Mouse (Mus musculus): Measurements from ENCODE around the gene H1f0.

H1f0 gene

GRCm38 (mm10) chr15:79028237-79028738 is at the start of gene H1f0:
Gene H1f0 (plus strand): TSS chr15:79028450.
- DNase-seq (ENCODE audit: low read depth): peak; percentile 86

GRCm38 (mm10) chr15:78978875-78979274 is 49.4 kb upstream of the H1f0 start:
- no peak for DNase-seq (ENCODE audit: low read depth)

GRCm38 (mm10) chr15:78980084-78980483 is 48.2 kb upstream of the H1f0 start:
- no peak for DNase-seq (ENCODE audit: low read depth)

- peak; percentile 93 for DNase-seq (ENCODE audit: low read depth)
Observed at GRCm38 (mm10) chr15:78982658-78983435, 45.4 kb upstream of the H1f0 start.

GRCm38 (mm10) chr15:78983436-78984285 is 44.6 kb upstream of the H1f0 start:
- peak; percentile 92 for DNase-seq (ENCODE audit: low read depth)

- DNase-seq (ENCODE audit: low read depth): no peak
Observed at GRCm38 (mm10) chr15:78984286-78984778, 43.9 kb upstream of the H1f0 start.

GRCm38 (mm10) chr15:78986536-78987220 is 41.6 kb upstream of the H1f0 start:
- DNase-seq (ENCODE audit: low read depth): no peak

- DNase-seq (ENCODE audit: low read depth): no peak
Observed at GRCm38 (mm10) chr15:78988499-78988971, 39.7 kb upstream of the H1f0 start.

GRCm38 (mm10) chr15:78989152-78990092 is 38.8 kb upstream of the H1f0 start:
- no peak for DNase-seq (ENCODE audit: low read depth)

- no peak for DNase-seq (ENCODE audit: low read depth)
Observed at GRCm38 (mm10) chr15:78990093-78990463, 38.2 kb upstream of the H1f0 start.

- DNase-seq (ENCODE audit: low read depth): no peak
Observed at GRCm38 (mm10) chr15:78990970-78991525, 37.2 kb upstream of the H1f0 start.

GRCm38 (mm10) chr15:78992235-78992634 is 36.0 kb upstream of the H1f0 start:
- DNase-seq (ENCODE audit: low read depth): peak; percentile 27

GRCm38 (mm10) chr15:78992925-78993324 is 35.3 kb upstream of the H1f0 start:
- DNase-seq (ENCODE audit: low read depth): no peak

- DNase-seq (ENCODE audit: low read depth): no peak
Observed at GRCm38 (mm10) chr15:78995916-78996315, 32.3 kb upstream of the H1f0 start.

GRCm38 (mm10) chr15:78996663-78997062 is 31.6 kb upstream of the H1f0 start:
- DNase-seq (ENCODE audit: low read depth): no peak

- no peak for DNase-seq (ENCODE audit: low read depth)
Observed at GRCm38 (mm10) chr15:78998348-78998747, 29.9 kb upstream of the H1f0 start.

- no peak for DNase-seq (ENCODE audit: low read depth)
Observed at GRCm38 (mm10) chr15:78999586-78999985, 28.7 kb upstream of the H1f0 start.

- DNase-seq (ENCODE audit: low read depth): no peak
Observed at GRCm38 (mm10) chr15:79000357-79000791, 27.9 kb upstream of the H1f0 start.

- DNase-seq (ENCODE audit: low read depth): no peak
Observed at GRCm38 (mm10) chr15:79001559-79001958, 26.7 kb upstream of the H1f0 start.

- DNase-seq (ENCODE audit: low read depth): no peak
Observed at GRCm38 (mm10) chr15:79002036-79002435, 26.2 kb upstream of the H1f0 start.
